Mouse (Mus musculus) right cerebral cortex, postnatal 36 days (tissue): ENCODE results near the gene Dmbt1.
"Not testable (repeated sequence)": the region's sequence is repeated elsewhere in the genome, so short reads cannot be mapped to it uniquely, and the experiment has no call there.

Source experiments
- DNase-seq, 2 experiments: peaks; one replicate each; pipeline ENCODE4 v3.0.0; 2022; ENCODE audit warnings: low spot score in 2 of 2, mixed read lengths in 1 of 2

The Dmbt1 gene

DNA sequence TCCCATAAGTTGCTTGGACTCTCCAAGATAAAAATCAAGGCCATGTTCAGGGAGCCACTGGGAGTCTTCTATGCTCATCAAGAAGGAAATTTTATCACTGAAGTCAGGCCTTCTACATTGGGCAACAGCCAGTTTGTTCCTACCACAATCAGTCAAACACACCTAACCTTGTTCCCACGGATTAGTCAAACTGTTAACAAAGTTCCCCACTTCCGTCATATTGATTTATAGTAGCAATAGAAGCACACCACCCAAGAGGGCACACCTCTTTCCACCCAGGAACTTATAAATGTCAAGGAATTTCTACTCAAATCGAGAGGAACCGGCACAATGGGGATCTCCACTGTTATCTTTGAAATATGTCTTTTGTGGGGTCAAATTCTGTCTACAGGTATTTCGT is at the start of gene Dmbt1:
Dmbt1 (plus strand) TSS at position 299 of the 400 bp plus-strand sequence.
- no peak for DNase-seq

DNA sequence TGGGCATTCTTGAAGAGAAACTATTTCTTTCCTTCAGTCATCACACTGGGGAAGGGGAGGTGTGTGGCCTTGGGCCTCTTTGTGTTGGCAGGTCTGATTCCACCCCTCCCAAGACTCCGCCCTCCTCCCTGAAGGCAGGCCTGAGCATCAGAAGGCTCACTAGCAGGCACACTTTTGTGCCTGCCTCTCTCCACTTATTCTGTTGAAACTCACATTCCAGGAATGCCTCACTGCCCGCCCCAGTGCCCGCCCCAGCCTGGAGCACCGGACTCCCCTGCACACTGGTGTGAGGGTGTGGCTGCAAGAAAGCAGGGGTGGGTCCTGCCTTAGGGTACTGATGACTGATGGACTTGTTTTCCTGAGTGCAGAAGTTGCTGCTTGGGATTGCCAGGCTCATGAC is 49.5 kb upstream of the Dmbt1 start:
- no peak for DNase-seq

- DNase-seq = no peak
These were observed 49.0 kb upstream of the Dmbt1 start for GRCm38 (mm10) chr7:130982881-130983280.

DNA sequence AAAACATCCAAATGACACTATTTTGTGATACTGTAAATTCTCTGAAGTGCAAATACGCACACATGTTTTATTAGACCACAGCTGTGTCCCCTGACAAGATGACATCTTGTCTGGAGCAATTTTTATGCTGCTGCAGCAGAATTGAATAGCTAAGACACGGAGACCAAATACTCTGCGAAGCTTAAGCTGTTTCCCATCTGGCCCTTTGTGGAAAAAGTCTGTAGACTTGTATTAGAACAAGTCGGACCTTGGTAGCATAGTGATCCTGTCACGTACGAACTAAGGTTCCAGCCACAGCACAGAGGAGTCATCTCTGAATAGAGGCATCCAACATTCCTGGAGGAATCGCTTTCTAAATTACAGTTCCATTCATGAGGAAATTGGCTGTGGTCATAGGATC is 47.6 kb upstream of the Dmbt1 start:
- DNase-seq = no peak

DNA sequence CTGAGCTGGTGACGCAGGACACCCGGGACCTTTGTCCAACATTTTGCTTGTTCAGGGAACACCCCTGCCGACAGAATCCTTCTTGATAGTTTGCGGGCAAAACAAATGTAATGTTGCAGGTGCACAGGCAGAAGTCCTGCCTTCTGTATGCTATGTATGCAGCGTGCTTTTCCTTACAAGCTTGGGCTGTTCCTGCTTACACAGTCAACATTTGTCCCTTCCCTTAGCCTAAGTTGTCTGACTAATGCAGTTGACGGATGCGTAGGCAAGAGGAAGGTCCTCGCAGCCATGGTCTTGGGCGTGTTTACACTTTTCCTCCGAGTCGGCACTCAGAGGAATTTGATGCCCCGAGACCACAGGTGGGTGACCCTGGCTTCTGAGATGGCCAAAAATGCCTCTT is 46.7 kb upstream of the Dmbt1 start:
- DNase-seq = no peak

GRCm38 (mm10) chr7:130985716-130986115 is 46.1 kb upstream of the Dmbt1 start:
- DNase-seq = no peak

- DNase-seq = no peak
These were observed 43.7 kb upstream of the Dmbt1 start for GRCm38 (mm10) chr7:130988146-130988545.

- no peak for DNase-seq
These were observed 42.5 kb upstream of the Dmbt1 start for GRCm38 (mm10) chr7:130989371-130989770.

- DNase-seq = no peak
These were observed 40.6 kb upstream of the Dmbt1 start for GRCm38 (mm10) chr7:130991174-130991789.

- no peak for DNase-seq
These were observed 37.9 kb upstream of the Dmbt1 start for GRCm38 (mm10) chr7:130993907-130994306.

DNA sequence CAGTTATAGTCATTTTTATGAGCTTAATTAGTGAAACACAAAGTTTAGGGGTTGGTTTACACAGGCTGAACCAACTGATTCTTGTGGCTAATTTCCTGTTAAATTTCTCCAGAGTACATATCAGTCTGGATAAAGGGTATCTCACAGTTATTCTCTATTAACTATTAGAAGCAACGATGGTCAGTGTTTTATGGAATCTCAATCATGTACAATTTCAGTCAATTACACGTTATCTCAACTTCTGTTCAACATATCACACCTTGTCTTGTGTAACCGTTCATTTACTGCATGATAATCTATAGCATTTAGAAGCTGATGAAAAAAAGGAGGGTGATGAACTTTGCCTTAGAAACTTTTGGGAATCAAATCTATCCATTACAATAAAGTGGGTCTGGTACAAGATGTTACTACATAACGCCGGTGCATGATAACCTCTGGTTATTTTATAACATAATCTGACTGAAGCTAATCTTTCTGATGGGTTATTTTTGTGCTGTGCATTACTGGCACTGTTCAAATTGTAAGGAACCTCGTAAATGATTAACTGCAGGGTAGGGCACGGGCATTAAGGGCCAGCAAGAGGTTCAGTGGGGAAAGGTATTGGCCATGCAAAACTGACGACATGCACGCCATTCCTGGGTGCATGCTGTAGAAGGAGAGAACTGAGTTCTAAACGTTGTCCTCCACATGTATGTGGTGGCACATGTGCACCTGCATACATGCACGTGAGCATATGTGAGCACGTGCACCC is 29.7 kb upstream of the Dmbt1 start:
- DNase-seq = no peak

DNA sequence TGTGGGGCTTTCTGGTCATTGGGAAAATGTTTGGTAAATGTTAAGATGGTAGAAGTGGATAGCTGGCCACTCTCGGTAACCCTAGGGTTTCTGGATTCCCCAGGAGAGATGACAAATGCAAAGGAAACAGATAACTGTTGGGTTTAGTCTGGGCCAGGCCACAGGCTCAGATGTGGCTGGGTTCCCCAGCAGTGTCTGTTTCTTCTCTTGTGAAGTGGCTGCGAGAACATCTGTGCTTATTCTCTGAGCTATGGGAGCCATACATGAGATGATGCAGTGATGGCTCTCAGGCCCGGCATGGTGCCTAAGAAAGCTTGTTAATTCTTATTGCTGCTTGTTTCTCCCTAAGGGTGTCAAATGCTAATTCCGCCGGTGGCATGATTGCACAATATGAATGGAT is 27.8 kb upstream of the Dmbt1 start:
- no peak for DNase-seq

DNA sequence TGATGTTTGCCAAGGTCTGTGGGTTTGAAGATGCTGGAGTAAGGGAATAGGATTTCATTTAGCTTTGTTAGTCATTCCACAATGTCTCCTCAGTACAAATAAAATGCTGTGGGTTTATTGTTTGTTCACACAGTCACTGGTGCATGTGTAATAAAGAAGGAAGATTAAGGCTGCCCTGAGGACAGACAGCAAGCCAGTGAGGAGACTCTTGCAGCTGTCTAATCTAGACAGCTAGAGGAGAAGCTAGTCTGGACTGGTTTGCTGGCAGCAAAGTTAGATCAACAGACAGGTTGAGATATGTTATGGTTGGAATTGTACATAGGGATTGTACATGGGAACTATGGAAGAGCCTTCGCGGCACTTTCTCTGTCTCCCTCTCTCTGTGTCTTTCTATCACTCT is 24.6 kb upstream of the Dmbt1 start:
- DNase-seq = no peak

DNA sequence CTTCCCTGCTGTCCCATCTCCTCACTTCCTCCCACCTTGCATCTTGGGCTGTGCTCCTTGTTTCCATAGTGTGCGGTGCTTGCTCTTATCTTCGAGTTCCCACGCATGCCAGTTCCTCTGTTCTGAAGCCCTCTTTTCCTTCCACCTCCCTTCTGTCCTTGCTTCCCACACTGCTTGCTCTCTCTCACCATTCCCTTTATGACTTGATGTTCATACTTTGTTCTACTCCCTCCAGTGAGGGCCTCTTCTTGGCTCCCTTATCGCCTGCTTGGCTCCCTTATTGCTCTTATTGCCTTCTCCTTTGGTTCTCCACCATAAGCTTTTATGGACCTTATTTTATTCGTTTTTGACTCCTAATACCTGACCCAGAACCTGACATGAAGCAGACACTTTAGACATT is 22.7 kb upstream of the Dmbt1 start:
- no peak for DNase-seq

GRCm38 (mm10) chr7:131011901-131012300 is 20.0 kb upstream of the Dmbt1 start:
- DNase-seq = no peak

DNA sequence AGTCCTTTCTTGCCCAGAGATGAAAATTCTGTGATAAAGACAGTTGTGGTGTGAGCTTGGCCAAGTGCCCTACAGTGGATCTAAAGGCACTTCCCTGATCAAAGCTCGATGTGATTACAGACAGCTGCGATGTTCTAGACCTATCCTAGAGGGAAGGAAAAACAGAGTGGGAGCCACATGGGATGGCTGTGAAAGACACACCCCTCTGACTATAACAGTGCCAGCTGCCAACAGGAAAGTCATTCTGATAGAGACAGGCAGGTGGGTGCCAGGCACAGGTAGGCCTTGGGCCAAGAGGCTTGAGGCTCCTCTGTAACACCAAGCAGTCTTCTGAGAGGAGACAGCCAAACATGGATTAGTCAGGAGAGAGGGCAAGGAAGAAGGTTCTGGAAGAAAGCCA is 12.7 kb upstream of the Dmbt1 start:
- DNase-seq = no peak

- DNase-seq = no peak
These were observed 7.0 kb upstream of the Dmbt1 start for GRCm38 (mm10) chr7:131024807-131025206.

GRCm38 (mm10) chr7:131027557-131027956 is 4.3 kb upstream of the Dmbt1 start:
- DNase-seq = no peak

DNA sequence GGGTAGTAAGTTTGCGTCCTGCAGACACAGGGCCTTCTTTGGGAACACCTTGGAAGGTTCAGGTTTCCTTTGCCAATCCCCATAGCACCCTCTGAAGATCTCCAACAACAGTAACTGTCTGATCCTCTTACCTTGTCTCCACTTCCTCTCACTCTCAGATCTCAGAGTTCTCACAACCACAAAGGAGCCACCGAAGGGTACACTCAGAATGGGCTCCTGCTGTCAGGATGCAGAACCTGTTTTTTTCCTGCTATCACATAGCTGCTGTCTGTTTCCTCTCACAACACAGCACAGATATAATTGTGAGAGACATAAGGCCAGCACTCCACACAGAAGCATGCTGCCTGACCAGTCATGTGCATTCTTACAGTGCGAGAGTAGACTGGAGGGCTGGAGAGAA is 4.5 kb downstream of the Dmbt1 start:
- no peak for DNase-seq

DNA sequence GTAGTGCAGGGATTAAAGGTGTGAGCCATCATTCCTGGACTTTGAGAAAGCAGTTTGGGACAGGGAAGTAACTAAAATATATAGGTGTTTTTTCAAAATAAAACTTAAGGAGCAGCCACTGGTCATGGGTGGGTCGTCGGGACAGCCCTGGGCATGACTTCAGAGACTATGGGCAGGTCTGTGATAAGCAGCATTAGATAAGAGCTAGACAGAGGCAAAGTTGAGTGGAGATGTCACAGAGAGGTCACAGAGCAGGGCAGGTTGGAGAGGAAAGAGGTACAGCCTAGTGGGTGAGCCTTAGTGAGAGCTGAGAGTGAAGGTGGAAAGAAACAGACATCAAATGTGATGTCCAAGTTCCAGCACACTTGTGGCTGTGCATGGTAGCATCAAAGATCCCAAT is 5.2 kb downstream of the Dmbt1 start:
- DNase-seq = no peak

- DNase-seq = not testable (repeated sequence)
These were observed 8.9 kb downstream of the Dmbt1 start for GRCm38 (mm10) chr7:131040760-131041159.

GRCm38 (mm10) chr7:131042657-131043056 is 10.8 kb downstream of the Dmbt1 start:
- DNase-seq = no peak

DNA sequence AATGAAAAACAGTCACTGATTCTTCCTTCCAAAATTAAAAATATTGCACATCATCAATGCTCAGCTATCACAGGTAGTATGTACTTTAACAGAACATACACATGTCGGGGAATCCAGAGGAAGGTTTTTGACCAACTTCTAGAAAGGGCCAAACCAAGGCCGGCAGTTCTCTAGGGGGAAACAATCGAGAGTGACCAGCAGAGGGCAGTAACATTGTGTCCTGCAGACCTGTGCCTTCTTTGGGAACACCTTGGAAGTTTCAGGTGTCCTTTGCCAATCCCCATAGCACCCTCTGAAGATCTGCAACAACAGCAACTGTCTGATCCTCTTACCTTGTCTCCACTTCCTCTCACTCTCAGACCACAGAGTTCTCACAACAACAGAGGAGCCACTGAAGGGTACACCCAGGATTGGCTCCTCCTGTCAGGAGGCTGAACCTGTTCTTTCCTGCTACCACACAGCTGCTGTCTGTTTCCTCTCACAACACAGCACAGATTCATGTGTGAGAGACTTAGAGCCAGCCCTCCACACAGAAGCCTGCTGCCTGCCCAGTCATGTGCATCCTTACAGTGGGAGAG is 13.5 kb downstream of the Dmbt1 start:
- DNase-seq = not testable (repeated sequence)
